Mouse (Mus musculus) heart, postnatal 36 days (tissue): ENCODE data around the gene Tomm22. TPM values are rescaled to one million over a fixed set of nuclear protein-coding genes. Genes with fewer than 3 reads are reported as not detected.

Experiments
- DNase-seq, 2 experiments: peaks; one replicate each; pipeline ENCODE4 v3.0.0; 2021 to 2022
- intact Hi-C: fragments of 180-260 bp; cut with DNase I; formaldehyde crosslinking; loops from one replicate; pipeline ENCODE4 v1.15.1; 2025
- total RNA-seq, 2 experiments: library from RNA; stranded (reverse); gene quantifications; 2 replicates each; pipeline ENCODE4 v1.2.3; 2021

Gene Tomm22
- total RNA-seq, 2 experiments from 2014 or later = 110 to 120 TPM

- no peak for DNase-seq
- intact Hi-C loops = no loop called here
These were observed 45.0 kb downstream of the Tomm22 start for GRCm38 (mm10) chr15:79715646-79716045.

GRCm38 (mm10) chr15:79716710-79717109, 46.0 kb downstream of the Tomm22 start:
- intact Hi-C loops = no loop called here
- DNase-seq = no peak

- DNase-seq = no peak
- intact Hi-C loops = loop anchor here (10.0 kb wide), 1 partner anchor 65 kb away; the partner anchor contains the start of genes Cby1 and Fam227a
These were observed 49.6 kb downstream of the Tomm22 start for GRCm38 (mm10) chr15:79720267-79720666.

- intact Hi-C loops = loop anchor here (10.0 kb wide), 1 partner anchor 66 kb away; the partner anchor contains the start of genes Cby1 and Fam227a
- DNase-seq = no peak
These were observed 50.1 kb downstream of the Tomm22 start for GRCm38 (mm10) chr15:79720796-79721195.

Other genes starting within 250 kb of the Tomm22 start
- gene Csnk1e, start 215.3 kb upstream of the Tomm22 start, total RNA-seq = 10 to 100 TPM; 55.8 to 60.5 TPM
- gene Kcnj4, start 165.6 kb upstream of the Tomm22 start, total RNA-seq = under 1 TPM in 1 of 2 experiments, not detected in 1; 0.11 TPM
- gene Kdelr3, start 154.4 kb upstream of the Tomm22 start, total RNA-seq = 1 to 10 TPM; 6.5 to 7.2 TPM
- 10 to 100 TPM; 84.7 to 86.5 TPM for gene Ddx17, start 124.1 kb upstream of the Tomm22 start, total RNA-seq
- not detected for gene Dmc1, start 65.8 kb upstream of the Tomm22 start, total RNA-seq
- gene Fam227a, start 11.9 kb upstream of the Tomm22 start, total RNA-seq = 1 to 10 TPM in 1 of 2 experiments, under 1 TPM in 1; 0.78 to 1.7 TPM
- 10 to 100 TPM; 21.3 to 23.5 TPM for gene Cby1, start 11.7 kb upstream of the Tomm22 start, total RNA-seq
- gene Josd1, start 17.1 kb downstream of the Tomm22 start, total RNA-seq = 10 to 100 TPM; 24.2 to 25.0 TPM
- gene Gtpbp1, start 20.0 kb downstream of the Tomm22 start, total RNA-seq = 10 to 100 TPM; 27.2 to 28.4 TPM
- 10 to 100 TPM; 85.6 to 89.1 TPM for gene Sun2, start 71.7 kb downstream of the Tomm22 start, total RNA-seq
- gene Dnal4, start 107.0 kb downstream of the Tomm22 start, total RNA-seq = 10 to 100 TPM; 17.7 to 22.5 TPM
- 1 to 10 TPM; 1.5 to 1.7 TPM for gene Nptxr, start 133.9 kb downstream of the Tomm22 start, total RNA-seq
- gene Npcd, start 163.4 kb downstream of the Tomm22 start, total RNA-seq = under 1 TPM in 1 of 2 experiments, not detected in 1; 0.30 TPM
- gene Cbx6, start 163.8 kb downstream of the Tomm22 start, total RNA-seq = 10 to 100 TPM; 25.8 to 29.7 TPM
- gene Apobec3, start 220.8 kb downstream of the Tomm22 start, total RNA-seq = 1 to 10 TPM; 7.7 to 7.8 TPM